Mouse (Mus musculus) ES-Bruce4 (cell line): ENCODE results near the gene Wasf2.

Experiments
- CTCF ChIP-seq: IDR thresholded peaks from one replicate; pipeline ENCODE4 v1.8.1; 2011; ENCODE audit warnings: low read depth, low read length
- EP300 ChIP-seq: IDR thresholded peaks from 2 replicates; pipeline ENCODE4 v1.6.1; 2011; ENCODE audit warnings: low read depth, low read length; ENCODE audit not compliant: insufficient read depth
- POLR2A ChIP-seq: IDR thresholded peaks from one replicate; pipeline ENCODE4 v1.8.1; 2011; ENCODE audit warnings: low read length; ENCODE audit not compliant: insufficient read depth

DNA sequence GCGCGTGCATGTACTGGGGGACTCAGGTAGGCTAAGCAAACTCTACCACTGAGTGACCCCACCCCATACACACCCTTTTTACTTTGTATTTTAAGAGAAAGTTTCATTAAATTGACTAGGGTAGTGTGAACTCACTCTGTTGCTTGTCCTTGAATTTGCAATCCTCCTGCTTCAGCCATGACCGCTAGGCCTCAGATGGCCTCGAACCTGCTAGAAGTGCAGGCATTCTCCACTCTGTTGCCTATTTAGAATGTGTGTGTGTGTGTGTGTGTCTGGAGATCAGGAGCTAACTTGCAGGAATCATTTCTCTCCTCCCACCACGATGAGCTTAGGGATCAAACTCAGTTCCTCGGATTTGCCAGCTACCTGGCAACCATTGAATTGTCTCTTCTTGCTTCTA lies 10.7 kb upstream of the Wasf2 start:
- no peak for TF ChIP-seq POLR2A
- no peak for TF ChIP-seq CTCF
- TF ChIP-seq EP300, result no peak
